Mouse (Mus musculus) embryonic fibroblast, embryonic 13.5 days (primary cell): ENCODE results near the gene Rock2.

Source experiments
- CTCF ChIP-seq: IDR thresholded peaks from 2 replicates; pipeline ENCODE4 v1.5.1; 2011; ENCODE audit warnings: mild to moderate bottlenecking, control low read depth, low read length, moderate library complexity, borderline replicate concordance; ENCODE audit not compliant: insufficient read depth
- POLR2A ChIP-seq: IDR thresholded peaks from 2 replicates; pipeline ENCODE4 v1.6.1; 2011; ENCODE audit warnings: low read depth, mild to moderate bottlenecking, control low read depth, low read length, moderate library complexity

DNA sequence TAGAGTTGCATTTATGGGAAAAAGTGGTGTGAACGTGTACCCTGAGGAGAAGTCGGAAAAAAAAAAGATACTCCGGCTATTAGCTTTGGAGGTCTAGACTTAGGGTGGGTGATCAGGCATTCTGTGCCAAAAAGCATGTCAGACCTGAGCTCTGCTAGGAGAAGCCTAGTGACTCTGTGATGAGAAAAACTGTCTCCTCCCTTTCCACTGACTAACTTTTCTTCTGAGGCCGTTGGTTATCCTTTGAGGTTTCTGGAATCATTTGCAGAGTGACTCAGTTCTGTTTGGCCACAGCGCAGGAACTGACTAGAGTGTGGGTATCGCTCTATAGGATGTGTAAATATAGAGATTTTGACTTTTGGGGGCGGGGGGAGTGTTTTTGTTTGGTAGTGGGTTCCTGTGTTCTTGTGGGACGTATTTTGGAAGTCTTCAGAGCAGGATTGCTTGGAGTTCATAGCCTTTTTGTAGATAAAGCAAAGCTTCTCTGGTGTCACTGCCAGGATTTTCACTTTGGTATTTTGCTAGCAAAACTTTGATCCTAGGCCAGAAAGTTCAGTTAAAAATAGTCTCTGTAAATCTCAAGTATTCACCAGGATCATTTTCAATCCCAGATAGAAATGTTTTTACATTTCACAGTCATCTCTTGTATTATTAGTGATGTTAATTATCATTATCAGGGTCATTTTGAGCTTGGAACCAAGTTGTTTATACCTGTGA, 1.5 kb downstream of the Rock2 start:
- TF ChIP-seq CTCF (no peak), POLR2A (peak; percentile 44; the same call in 1 of the 2 replicates)
